Comparison of ENCODE assay signal across 8 mouse cellular contexts in the genomic region with DNA sequence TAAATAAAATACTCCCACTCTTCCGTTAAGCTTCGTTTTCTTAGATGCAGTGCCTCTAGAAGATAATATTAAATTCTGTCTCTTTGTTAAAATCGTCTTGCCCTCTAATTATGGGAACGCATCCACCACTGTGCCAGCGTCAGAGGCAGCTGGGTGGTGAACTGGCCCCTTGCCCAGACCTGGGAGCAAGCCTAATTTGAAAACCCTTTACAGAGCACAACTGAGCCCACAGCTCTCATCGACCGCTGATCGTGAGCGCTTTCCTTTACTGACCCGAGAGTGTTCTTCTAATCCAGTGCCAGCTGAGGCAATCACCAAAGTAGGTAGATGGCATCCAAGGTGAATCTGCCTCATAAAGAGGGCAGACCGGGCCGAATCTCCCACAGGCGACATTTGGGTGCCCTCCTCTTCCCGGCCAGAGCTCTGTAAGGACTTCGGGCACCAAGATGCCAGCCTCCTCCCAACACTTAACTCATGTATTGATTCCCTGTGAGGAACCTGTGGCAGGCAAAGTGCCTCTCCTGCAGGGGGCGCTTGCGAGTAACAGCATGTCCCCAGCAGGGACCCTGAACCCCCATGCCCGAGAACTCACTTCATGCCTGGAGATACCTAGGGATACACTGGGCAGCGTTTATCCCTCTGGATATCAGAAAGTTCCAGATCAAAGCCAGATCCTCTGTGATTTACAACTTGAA.
DNase-seq lines count a peak whose midpoint lies in the region; ATAC-seq and TF ChIP-seq lines count a peak whose summit lies in the region.

No protein-coding gene starts in this region.

- ATAC-seq in hindbrain, embryonic 13.5 days (ENCODE audit: low FRiP score) = peak; percentile 67; the same call in 1 of the 2 replicates
- no peak for ATAC-seq in hindbrain, embryonic 12.5 days (ENCODE audit: low FRiP score)
- ATAC-seq in neural tube, embryonic 15.5 days (ENCODE audit: low FRiP score) = peak; percentile 57; the same call in 1 of the 2 replicates

- peak; percentile 58 for DNase-seq in brain, adult 2 months (ENCODE audit: low read depth, low spot score)
- DNase-seq in induced T-regulatory cell, adult 2 months (ENCODE audit: low read depth) = peak; percentile 19
- no peak for DNase-seq in embryo, embryonic 11 days
- no peak for DNase-seq in urinary bladder, postnatal 25 days (ENCODE audit: low spot score)

- H3K4me3 ChIP-seq in hindbrain, embryonic 13.5 days = no peak overlapping the region
- H3K4me3 ChIP-seq in hindbrain, embryonic 12.5 days = no peak overlapping the region
- H3K4me3 ChIP-seq in ES-Bruce4 (ENCODE audit: low read depth, low read length) = no peak overlapping the region
- no peak overlapping the region for H3K4me3 ChIP-seq in neural tube, embryonic 15.5 days (replicated peaks)

- no peaks in the 10 kb centered on the region for H3K9me3 ChIP-seq in hindbrain, embryonic 13.5 days
- no peaks in the 10 kb centered on the region for H3K9me3 ChIP-seq in hindbrain, embryonic 12.5 days (replicated peaks)
- no peaks in the 10 kb centered on the region for H3K9me3 ChIP-seq in ES-Bruce4 (replicated peaks; ENCODE audit: control insufficient read depth, insufficient read depth, low read length, poor library complexity, severe bottlenecking)
- H3K9me3 ChIP-seq in neural tube, embryonic 15.5 days (replicated peaks) = no peaks in the 10 kb centered on the region

- H3K36me3 ChIP-seq in hindbrain, embryonic 13.5 days = no peaks in the 10 kb centered on the region
- H3K36me3 ChIP-seq in hindbrain, embryonic 12.5 days = no peaks in the 10 kb centered on the region
- no peaks in the 10 kb centered on the region for H3K36me3 ChIP-seq in ES-Bruce4 (ENCODE audit: control insufficient read depth, insufficient read depth, low read length, poor library complexity, severe bottlenecking)
- H3K36me3 ChIP-seq in neural tube, embryonic 15.5 days = no peaks in the 10 kb centered on the region

- peak overlapping the region; percentile 35 for H3K27ac ChIP-seq in hindbrain, embryonic 13.5 days
- no peak overlapping the region for H3K27ac ChIP-seq in hindbrain, embryonic 12.5 days
- no peak overlapping the region for H3K27ac ChIP-seq in ES-Bruce4 (ENCODE audit: insufficient read depth, low read length)
- peak overlapping the region; percentile 38; the same call in 1 of the 2 replicates for H3K27ac ChIP-seq in neural tube, embryonic 15.5 days (replicated peaks)

- no peak overlapping the region for H3K9ac ChIP-seq in hindbrain, embryonic 13.5 days
- H3K9ac ChIP-seq in hindbrain, embryonic 12.5 days = no peak overlapping the region
- H3K9ac ChIP-seq in ES-Bruce4 (ENCODE audit: low read depth, poor library complexity, severe bottlenecking) = no peak overlapping the region
- no peak overlapping the region for H3K9ac ChIP-seq in neural tube, embryonic 15.5 days (replicated peaks)

- peaks cover 15% of the 10 kb centered on the region; the same call in 1 of the 2 replicates for H3K4me1 ChIP-seq in hindbrain, embryonic 13.5 days (replicated peaks)
- peaks cover 21% of the 10 kb centered on the region for H3K4me1 ChIP-seq in hindbrain, embryonic 12.5 days
- H3K4me1 ChIP-seq in ES-Bruce4 (ENCODE audit: control insufficient read depth, insufficient read depth, low read length) = no peaks in the 10 kb centered on the region
- peaks cover 7% of the 10 kb centered on the region for H3K4me1 ChIP-seq in neural tube, embryonic 15.5 days

- no peak overlapping the region for H3K4me2 ChIP-seq in hindbrain, embryonic 13.5 days
- no peak overlapping the region for H3K4me2 ChIP-seq in hindbrain, embryonic 12.5 days (replicated peaks)
- H3K4me2 ChIP-seq in neural tube, embryonic 15.5 days = peak overlapping the region; percentile 6; the same call in 1 of the 2 replicates

- TF ChIP-seq CTCF in ES-Bruce4 (IDR thresholded peaks at IDR 0.05; ENCODE audit: low read depth, low read length) = peak; percentile 40

- WGBS in hindbrain, embryonic 13.5 days = 76% methylated on average over 19 of the region's 19 CpGs
- 89% methylated on average over 19 of the region's 19 CpGs for WGBS in hindbrain, embryonic 12.5 days
- WGBS in neural tube, embryonic 15.5 days = 59% methylated on average over 19 of the region's 19 CpGs

- TF ChIP-seq POLR2A in ES-Bruce4 (IDR thresholded peaks at IDR 0.05; ENCODE audit: insufficient read depth, low read length) = no peak

- no peak for TF ChIP-seq EP300 in ES-Bruce4 (IDR thresholded peaks at IDR 0.05; ENCODE audit: insufficient read depth, low read depth, low read length)

- H3K27me3 ChIP-seq in hindbrain, embryonic 13.5 days = no peaks in the 10 kb centered on the region
- H3K27me3 ChIP-seq in hindbrain, embryonic 12.5 days = no peaks in the 10 kb centered on the region
- no peaks in the 10 kb centered on the region for H3K27me3 ChIP-seq in ES-Bruce4 (ENCODE audit: control insufficient read depth, insufficient read depth, low read length, poor library complexity, severe bottlenecking)
- H3K27me3 ChIP-seq in neural tube, embryonic 15.5 days (replicated peaks) = no peaks in the 10 kb centered on the region

Comparison
In these comparisons a context has a peak if more than half of its experiments do, and no peak if none do; other contexts are left out.
1. H3K27ac ChIP-seq: peak in hindbrain, embryonic 13.5 days (single experiment) and neural tube, embryonic 15.5 days (single experiment); none in hindbrain, embryonic 12.5 days (single experiment) and ES-Bruce4 (single experiment).
2. DNase-seq: peak in brain, adult 2 months (single experiment) and induced T-regulatory cell, adult 2 months (single experiment); none in embryo, embryonic 11 days (single experiment) and urinary bladder, postnatal 25 days (single experiment).